Mouse (Mus musculus): ENCODE measurements at regions not wholly inside any gene's neighbourhood (a gene's known extent, or its start where the extent isn't known, plus 50 kb on each side); places are given as distances from the start of the nearest gene placed in this dataset.

DNA sequence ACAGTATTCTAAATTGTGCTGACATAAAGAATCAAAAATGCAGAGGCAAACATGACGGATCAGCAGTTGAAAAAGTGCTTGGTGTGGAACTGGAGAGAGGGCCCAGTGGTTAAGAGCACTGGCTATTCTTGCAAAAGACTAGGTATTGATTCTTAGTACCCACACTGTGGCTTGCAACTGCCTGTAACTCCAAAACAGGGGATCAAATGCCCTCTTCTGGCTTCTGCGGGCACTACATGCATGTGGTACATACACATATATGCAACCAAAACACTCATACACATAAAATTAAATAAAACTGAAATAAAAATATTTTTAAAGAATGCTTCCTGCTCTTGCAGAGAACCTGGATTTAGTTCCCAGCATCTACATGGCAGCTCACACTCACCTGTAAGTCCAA is 163.7 kb upstream of the Smim15 start:
- no peak for TF ChIP-seq POU5F1 (IDR thresholded peaks at IDR 0.05; ENCODE audit: borderline replicate concordance, low read length)
- TF ChIP-seq CTCF (conservative IDR thresholded peaks at IDR 0.05; ENCODE audit: low read length), result peak; percentile 23; the same call in 1 of the 2 replicates
- H3K27me3 ChIP-seq (ENCODE audit: insufficient read depth, low read length), result peaks cover 6% of the 10 kb centered on the region; the same call in 1 of the 2 replicates
- no peaks in the 10 kb centered on the region for H3K36me3 ChIP-seq (ENCODE audit: insufficient read depth, low read length)
- H3K4me3 ChIP-seq (replicated peaks; ENCODE audit: low read length), result no peak overlapping the region
- peaks cover 4% of the 10 kb centered on the region; the same call in 1 of the 2 replicates for H3K9me3 ChIP-seq (ENCODE audit: low read length)
- peaks cover 8% of the 10 kb centered on the region for H3K4me1 ChIP-seq (replicated peaks; ENCODE audit: low read depth, low read length)

GRCm38 (mm10) chr13:107879535-107879934 is 164.7 kb upstream of the Smim15 start:
- Histone ChIP-seq H3K36me3 (ENCODE audit: insufficient read depth, low read length) (no peaks in the 10 kb centered on the region), H3K4me1 (replicated peaks; ENCODE audit: low read depth, low read length) (peaks cover 8% of the 10 kb centered on the region; the same call in 1 of the 2 replicates), H3K4me3 (replicated peaks; ENCODE audit: low read length) (no peak overlapping the region), H3K9me3 (ENCODE audit: low read length) (peaks cover 4% of the 10 kb centered on the region; the same call in 1 of the 2 replicates), H3K27me3 (ENCODE audit: insufficient read depth, low read length) (no peaks in the 10 kb centered on the region)
- TF ChIP-seq NANOG (IDR thresholded peaks at IDR 0.05; ENCODE audit: borderline replicate concordance, low read length) (no peak), CTCF (conservative IDR thresholded peaks at IDR 0.05; ENCODE audit: low read length) (no peak), POU5F1 (IDR thresholded peaks at IDR 0.05; ENCODE audit: borderline replicate concordance, low read length) (no peak)

DNA sequence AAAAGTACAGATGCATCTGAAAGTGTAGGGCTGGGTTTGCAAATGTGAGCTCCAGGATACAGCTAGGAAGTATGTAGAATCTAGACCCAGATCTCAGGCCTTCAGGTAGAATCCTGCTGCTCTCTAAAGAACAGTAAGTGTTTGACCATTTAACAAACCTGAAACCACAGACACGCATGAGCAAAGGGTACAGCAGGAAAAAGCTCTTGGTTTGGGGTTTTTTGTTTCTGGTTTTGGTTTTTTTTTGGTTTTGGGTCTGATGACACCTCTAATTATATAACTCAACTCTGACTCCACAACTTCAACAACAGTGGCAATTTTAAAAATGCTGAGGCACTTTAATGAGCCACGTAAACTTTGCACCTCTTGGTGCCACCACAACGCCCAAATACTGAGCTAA is 165.3 kb upstream of the Smim15 start:
- Histone ChIP-seq H3K4me3 (replicated peaks; ENCODE audit: low read length) (no peak overlapping the region), H3K36me3 (ENCODE audit: insufficient read depth, low read length) (no peaks in the 10 kb centered on the region), H3K27me3 (ENCODE audit: insufficient read depth, low read length) (no peaks in the 10 kb centered on the region), H3K4me1 (replicated peaks; ENCODE audit: low read depth, low read length) (peaks cover 11% of the 10 kb centered on the region; the same call in 1 of the 2 replicates), H3K9me3 (ENCODE audit: low read length) (peaks cover 4% of the 10 kb centered on the region; the same call in 1 of the 2 replicates)
- TF ChIP-seq NANOG (IDR thresholded peaks at IDR 0.05; ENCODE audit: borderline replicate concordance, low read length), result no peak
- TF ChIP-seq CTCF (conservative IDR thresholded peaks at IDR 0.05; ENCODE audit: low read length), result no peak

DNA sequence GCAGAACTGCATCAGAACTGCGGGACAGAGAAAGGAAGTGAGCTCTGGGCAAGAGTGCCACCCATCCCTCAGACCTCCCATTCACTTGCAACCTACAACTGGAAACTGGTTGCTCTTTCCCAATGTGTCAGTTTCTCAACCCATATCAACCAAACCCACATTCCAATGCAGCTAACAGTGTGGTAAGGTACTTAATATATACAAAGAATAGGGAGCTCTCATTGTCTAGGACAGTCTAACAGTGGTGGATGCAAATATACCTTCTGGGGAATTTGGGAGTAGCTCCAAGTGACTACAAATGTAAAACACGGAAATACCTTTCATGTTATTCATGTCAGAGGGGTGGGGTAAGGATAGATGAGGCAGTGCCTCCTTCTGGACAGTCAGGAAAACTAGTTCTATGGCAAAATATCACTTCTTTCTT is 171.0 kb upstream of the Smim15 start:
- H3K27me3 ChIP-seq (ENCODE audit: insufficient read depth, low read length), result no peaks in the 10 kb centered on the region
- H3K4me3 ChIP-seq (replicated peaks; ENCODE audit: low read length), result no peak overlapping the region
- H3K36me3 ChIP-seq (ENCODE audit: insufficient read depth, low read length), result no peaks in the 10 kb centered on the region
- peaks cover 24% of the 10 kb centered on the region for H3K4me1 ChIP-seq (replicated peaks; ENCODE audit: low read depth, low read length)
- TF ChIP-seq CTCF (conservative IDR thresholded peaks at IDR 0.05; ENCODE audit: low read length) (0 out of 2 replicates have a peak, but pooled peaks have one; percentile 13), POU5F1 (IDR thresholded peaks at IDR 0.05; ENCODE audit: borderline replicate concordance, low read length) (no peak)
- no peaks in the 10 kb centered on the region for H3K9me3 ChIP-seq (ENCODE audit: low read length)

- Histone ChIP-seq H3K36me3 (ENCODE audit: insufficient read depth, low read length) (no peaks in the 10 kb centered on the region), H3K9me3 (ENCODE audit: low read length) (no peaks in the 10 kb centered on the region), H3K4me1 (replicated peaks; ENCODE audit: low read depth, low read length) (peaks cover 24% of the 10 kb centered on the region), H3K27me3 (ENCODE audit: insufficient read depth, low read length) (no peaks in the 10 kb centered on the region), H3K4me3 (replicated peaks; ENCODE audit: low read length) (no peak overlapping the region)
- no peak for TF ChIP-seq POU5F1 (IDR thresholded peaks at IDR 0.05; ENCODE audit: borderline replicate concordance, low read length)
- no peak for TF ChIP-seq NANOG (IDR thresholded peaks at IDR 0.05; ENCODE audit: borderline replicate concordance, low read length)
- no peak for TF ChIP-seq CTCF (conservative IDR thresholded peaks at IDR 0.05; ENCODE audit: low read length)
Measured at GRCm38 (mm10) chr13:107872574-107872973, 171.7 kb upstream of the Smim15 start.

GRCm38 (mm10) chr13:107872137-107872536 is 172.1 kb upstream of the Smim15 start:
- Histone ChIP-seq H3K4me1 (replicated peaks; ENCODE audit: low read depth, low read length) (peaks cover 24% of the 10 kb centered on the region), H3K9me3 (ENCODE audit: low read length) (no peaks in the 10 kb centered on the region), H3K36me3 (ENCODE audit: insufficient read depth, low read length) (no peaks in the 10 kb centered on the region), H3K27me3 (ENCODE audit: insufficient read depth, low read length) (no peaks in the 10 kb centered on the region), H3K4me3 (replicated peaks; ENCODE audit: low read length) (no peak overlapping the region)
- TF ChIP-seq NANOG (IDR thresholded peaks at IDR 0.05; ENCODE audit: borderline replicate concordance, low read length), result no peak
- TF ChIP-seq CTCF (conservative IDR thresholded peaks at IDR 0.05; ENCODE audit: low read length), result no peak
- no peak for TF ChIP-seq POU5F1 (IDR thresholded peaks at IDR 0.05; ENCODE audit: borderline replicate concordance, low read length)

- Histone ChIP-seq H3K36me3 (ENCODE audit: insufficient read depth, low read length) (no peaks in the 10 kb centered on the region), H3K4me3 (replicated peaks; ENCODE audit: low read length) (no peak overlapping the region)
- no peak for TF ChIP-seq CTCF (conservative IDR thresholded peaks at IDR 0.05; ENCODE audit: low read length)
- TF ChIP-seq POU5F1 (IDR thresholded peaks at IDR 0.05; ENCODE audit: borderline replicate concordance, low read length), result no peak
- no peak for TF ChIP-seq NANOG (IDR thresholded peaks at IDR 0.05; ENCODE audit: borderline replicate concordance, low read length)
Measured at GRCm38 (mm10) chr13:107868906-107869305, 175.3 kb upstream of the Smim15 start.

GRCm38 (mm10) chr13:107866825-107867224 is 177.4 kb upstream of the Smim15 start:
- no peak for TF ChIP-seq POU5F1 (IDR thresholded peaks at IDR 0.05; ENCODE audit: borderline replicate concordance, low read length)
- TF ChIP-seq CTCF (conservative IDR thresholded peaks at IDR 0.05; ENCODE audit: low read length), result no peak
- TF ChIP-seq NANOG (IDR thresholded peaks at IDR 0.05; ENCODE audit: borderline replicate concordance, low read length), result no peak
- H3K36me3 ChIP-seq (ENCODE audit: insufficient read depth, low read length), result no peaks in the 10 kb centered on the region

More at GRCm38 (mm10) chr13:107868906-107869305, 175.3 kb upstream of the Smim15 start:
- Histone ChIP-seq H3K27me3 (ENCODE audit: insufficient read depth, low read length) (no peaks in the 10 kb centered on the region), H3K9me3 (ENCODE audit: low read length) (no peaks in the 10 kb centered on the region), H3K4me1 (replicated peaks; ENCODE audit: low read depth, low read length) (peaks cover 28% of the 10 kb centered on the region)

More at GRCm38 (mm10) chr13:107866825-107867224, 177.4 kb upstream of the Smim15 start:
- Histone ChIP-seq H3K4me1 (replicated peaks; ENCODE audit: low read depth, low read length) (peaks cover 21% of the 10 kb centered on the region), H3K4me3 (replicated peaks; ENCODE audit: low read length) (no peak overlapping the region), H3K27me3 (ENCODE audit: insufficient read depth, low read length) (no peaks in the 10 kb centered on the region), H3K9me3 (ENCODE audit: low read length) (no peaks in the 10 kb centered on the region)

All from E14TG2a.4 (cell line).